Mouse (Mus musculus) testis, adult 2 months (tissue): ENCODE results near the gene Arhgef16. TPM values are rescaled to one million over a fixed set of nuclear protein-coding genes. Genes with fewer than 3 reads are reported as not detected.

Source experiments
- H3K27ac ChIP-seq: fragments of 200-500 bp; 2 replicates; pipeline ENCODE4 v1.5.1; 2012; ENCODE audit warnings: low read depth, low read length; ENCODE audit not compliant: control insufficient read depth, insufficient read depth
- H3K27me3 ChIP-seq: fragments of 200-500 bp; 2 replicates; pipeline ENCODE4 v1.6.1; 2012; ENCODE audit warnings: mild to moderate bottlenecking, low read length, moderate library complexity; ENCODE audit not compliant: control insufficient read depth, insufficient read depth
- H3K36me3 ChIP-seq: fragments of 200-500 bp; 2 replicates; pipeline ENCODE4 v1.6.1; 2012; ENCODE audit warnings: mild to moderate bottlenecking, low read length; ENCODE audit not compliant: control insufficient read depth, insufficient read depth
- H3K4me1 ChIP-seq: fragments of 200-500 bp; 2 replicates; pipeline ENCODE4 v1.6.1; 2012; ENCODE audit warnings: low read length; ENCODE audit not compliant: control insufficient read depth, insufficient read depth
- H3K4me3 ChIP-seq: fragments of 200-500 bp; 2 replicates; pipeline ENCODE4 v1.5.1; 2012; ENCODE audit warnings: low read depth, mild to moderate bottlenecking, low read length, moderate library complexity, mixed read lengths; ENCODE audit not compliant: control insufficient read depth
- CTCF ChIP-seq: fragments of 200-500 bp; IDR thresholded peaks from 2 replicates; pipeline ENCODE4 v1.5.1; 2012; ENCODE audit warnings: low read depth, mild to moderate bottlenecking, inconsistent platforms, low read length, moderate library complexity; ENCODE audit not compliant: control insufficient read depth, insufficient read depth, insufficient replicate concordance
- POLR2A ChIP-seq: fragments of 200-500 bp; IDR thresholded peaks from 2 replicates; pipeline ENCODE4 v1.6.1; 2012; ENCODE audit warnings: low read depth, mild to moderate bottlenecking, inconsistent platforms, low read length, moderate library complexity; ENCODE audit not compliant: control insufficient read depth
- polyA plus RNA-seq: library from polyadenylated mRNA; depleted of rRNA; stranded (reverse); fragments of >200 nt; gene quantifications from 2 replicates; pipeline ENCODE4 v1.2.3, GENCODE M21; 2012; rRNA removed

Gene Arhgef16
- polyA plus RNA-seq = 0.56 and 1.2 TPM in 2 replicates

DNA sequence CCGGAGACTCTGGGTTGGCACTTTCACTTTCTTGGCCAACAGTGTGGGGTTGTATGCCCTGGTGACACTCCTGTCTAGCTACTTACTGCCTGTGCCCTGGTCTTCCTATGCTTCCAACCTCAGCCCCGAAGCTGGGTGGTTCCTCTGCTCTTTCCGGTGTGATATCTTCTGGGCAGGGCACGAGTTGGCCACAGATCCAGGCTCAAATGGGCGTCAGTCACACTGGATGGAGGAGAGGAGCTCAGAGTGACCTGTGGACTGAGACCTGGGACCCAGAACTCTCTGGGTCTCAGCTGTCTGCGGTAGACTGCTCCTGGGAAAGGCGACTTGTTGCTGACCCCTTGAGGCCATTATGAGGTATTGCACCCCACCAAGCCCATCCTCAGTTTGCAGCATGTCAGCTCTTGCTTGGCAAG lies at the start of gene Arhgef16:
Gene Arhgef16, minus strand, starts transcription at position 211 of the 416 bp plus-strand sequence.
- Histone ChIP-seq H3K27ac (no peak within 1 kb of the TSS), H3K4me1 (peaks cover 11% of the 10 kb centered on the region), H3K4me3 (no peak within 1 kb of the TSS), H3K27me3 (peaks cover 2% of the 10 kb centered on the region; the same call in 1 of the 2 replicates), H3K36me3 (no peaks in the 10 kb centered on the region)
- TF ChIP-seq POLR2A (no peak), CTCF (peak; percentile 97)

DNA sequence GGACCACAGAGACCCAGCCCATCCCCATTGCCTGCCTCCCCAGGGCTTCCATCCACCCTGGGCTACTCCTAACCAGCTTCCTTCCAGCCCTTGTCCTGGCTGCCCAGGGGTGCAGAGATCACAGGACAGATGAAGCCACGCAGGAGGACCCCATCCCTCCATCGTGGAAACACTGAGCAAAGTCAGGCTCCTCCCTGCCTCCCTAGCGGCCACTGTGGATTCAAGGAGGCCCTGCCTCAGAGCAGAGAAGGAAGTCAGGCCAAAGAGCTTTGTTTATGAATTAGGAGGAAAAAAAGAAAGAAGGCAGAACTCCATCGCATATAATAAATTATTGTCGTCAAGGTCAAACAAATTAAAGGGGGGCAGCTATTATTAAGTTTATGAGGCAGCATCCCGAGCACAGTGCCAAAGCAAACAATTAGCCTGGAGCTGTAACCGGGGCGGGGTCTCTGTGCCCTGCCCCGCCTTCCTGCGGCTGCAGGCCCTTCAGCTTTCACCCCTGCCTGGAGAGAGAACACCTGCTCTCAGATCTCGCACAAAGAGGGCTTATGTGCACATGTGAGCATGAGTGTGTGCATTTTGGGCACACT lies 46.8 kb upstream of the Arhgef16 start:
- no peak for TF ChIP-seq CTCF
- TF ChIP-seq POLR2A = no peak
- no peak overlapping the region for H3K4me3 ChIP-seq
- H3K27me3 ChIP-seq = no peaks in the 10 kb centered on the region
- no peaks in the 10 kb centered on the region for H3K36me3 ChIP-seq
- no peak overlapping the region for H3K27ac ChIP-seq
- H3K4me1 ChIP-seq = no peaks in the 10 kb centered on the region

- Histone ChIP-seq H3K27ac (no peak overlapping the region), H3K4me3 (no peak overlapping the region), H3K4me1 (no peaks in the 10 kb centered on the region), H3K36me3 (no peaks in the 10 kb centered on the region), H3K27me3 (no peaks in the 10 kb centered on the region)
- TF ChIP-seq CTCF (no peak), POLR2A (no peak)
These were observed 45.5 kb upstream of the Arhgef16 start for GRCm38 (mm10) chr4:154346731-154347522.

DNA sequence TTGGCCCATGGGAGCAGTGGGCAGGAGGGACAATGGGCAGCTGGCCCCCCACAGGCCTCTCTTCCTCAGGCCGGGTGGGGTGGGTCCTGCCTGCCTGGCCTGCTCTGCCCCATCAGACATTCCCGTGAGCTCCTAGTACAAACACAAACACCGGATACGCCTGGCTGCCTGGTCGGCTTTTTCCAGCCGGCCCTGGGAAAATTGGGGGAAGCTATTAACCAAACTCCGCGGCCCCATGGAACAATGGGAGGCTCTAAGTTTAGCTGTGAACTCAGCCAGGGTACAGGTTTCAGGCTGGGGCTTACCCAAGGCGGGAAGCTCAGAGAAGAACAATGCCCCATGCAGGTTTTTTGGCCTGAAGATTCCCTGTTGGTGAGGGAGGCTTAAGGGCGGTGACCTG lies 35.2 kb upstream of the Arhgef16 start:
- Histone ChIP-seq H3K4me3 (no peak overlapping the region), H3K36me3 (no peaks in the 10 kb centered on the region), H3K4me1 (peaks cover 15% of the 10 kb centered on the region), H3K27me3 (no peaks in the 10 kb centered on the region), H3K27ac (no peak overlapping the region)
- TF ChIP-seq CTCF (no peak), POLR2A (no peak)

DNA sequence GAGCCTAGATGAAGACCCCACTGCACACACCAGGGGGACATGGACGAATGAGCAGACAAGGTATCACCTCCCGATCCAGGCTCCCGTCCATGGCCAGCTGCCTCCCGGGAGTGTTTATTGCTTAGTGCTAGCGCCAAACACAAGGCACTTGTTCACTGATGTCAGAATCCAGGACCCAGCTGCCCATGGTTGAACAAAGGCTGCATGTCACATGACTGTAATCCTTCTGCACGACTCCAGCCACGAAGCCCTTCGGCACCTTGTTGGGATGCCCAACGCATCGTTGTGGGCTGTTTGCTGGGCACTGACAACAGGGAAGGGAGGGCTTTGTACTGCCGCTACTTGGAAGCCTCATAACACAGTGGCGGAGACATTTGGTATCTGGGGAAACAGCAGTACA lies 34.3 kb upstream of the Arhgef16 start, which contains the start of gene B230104I21Rik:
Gene B230104I21Rik, plus strand, starts transcription at position 367 of the 400 bp plus-strand sequence.
- peak within 1 kb of the TSS; percentile 68 for H3K4me3 ChIP-seq
- no peaks in the 10 kb centered on the region for H3K27me3 ChIP-seq
- no peaks in the 10 kb centered on the region for H3K36me3 ChIP-seq
- peak within 1 kb of the TSS; percentile 49; the same call in 1 of the 2 replicates for H3K27ac ChIP-seq
- H3K4me1 ChIP-seq = peaks cover 15% of the 10 kb centered on the region
- no peak for TF ChIP-seq CTCF
- TF ChIP-seq POLR2A = no peak

DNA sequence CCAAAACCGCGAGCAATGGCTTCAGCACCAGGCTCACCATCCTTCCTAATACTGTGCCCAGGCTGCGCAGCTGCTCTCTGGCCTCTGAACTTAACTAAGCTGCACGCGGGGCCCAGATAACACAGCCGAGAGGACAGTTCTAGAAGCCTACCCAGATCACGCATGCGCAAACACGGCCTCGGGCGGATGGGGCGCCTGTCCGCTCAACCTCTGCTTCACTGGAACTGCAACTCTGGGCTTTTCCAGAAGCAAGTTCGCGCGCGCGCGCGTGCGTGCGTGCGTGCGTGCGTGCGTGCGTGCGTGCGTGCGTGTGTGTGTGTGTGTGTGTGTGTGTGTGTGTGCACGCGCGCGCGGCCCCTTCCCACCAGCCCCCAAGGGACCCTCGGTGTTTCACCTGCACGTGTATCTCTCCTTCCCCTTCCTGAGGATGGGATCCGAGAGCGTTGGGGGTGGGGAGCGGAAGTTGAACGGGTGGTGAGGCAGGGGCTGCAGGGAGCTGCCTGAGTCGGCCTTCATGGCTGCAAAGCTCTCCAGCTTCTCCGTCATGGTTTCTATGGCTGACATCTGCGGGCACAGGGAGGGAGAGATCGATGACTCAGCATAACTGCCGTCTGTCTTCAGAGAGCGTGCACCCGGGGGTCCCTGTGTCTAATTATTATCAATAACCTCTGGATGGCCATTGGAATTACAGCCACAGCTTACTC lies 33.4 kb upstream of the Arhgef16 start:
- Histone ChIP-seq H3K27me3 (no peaks in the 10 kb centered on the region), H3K4me1 (peaks cover 15% of the 10 kb centered on the region), H3K36me3 (no peaks in the 10 kb centered on the region), H3K4me3 (peak overlapping the region; percentile 68), H3K27ac (peak overlapping the region; percentile 49; the same call in 1 of the 2 replicates)
- TF ChIP-seq CTCF = no peak
- peak; percentile 18; the same call in 1 of the 2 replicates for TF ChIP-seq POLR2A

DNA sequence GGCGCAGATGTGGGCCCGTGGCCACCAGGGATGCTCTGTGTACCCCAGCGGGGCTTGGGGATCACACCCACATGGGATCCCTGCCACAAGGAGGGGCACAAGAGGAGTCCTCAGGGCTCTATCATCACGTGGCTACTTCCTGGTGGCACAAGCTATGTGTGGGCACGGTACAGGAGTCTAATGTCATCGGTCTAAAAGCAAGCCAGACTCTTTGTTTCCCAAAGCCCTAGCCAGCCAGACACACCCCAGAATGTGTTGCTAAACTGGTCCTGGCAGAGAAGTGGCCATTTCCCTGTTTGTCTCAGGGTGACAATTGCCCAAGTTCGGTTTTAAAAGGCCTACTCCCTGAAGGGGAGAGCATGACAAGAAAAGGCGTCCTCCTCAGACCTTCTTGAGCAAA lies 31.8 kb upstream of the Arhgef16 start:
- TF ChIP-seq CTCF = no peak
- TF ChIP-seq POLR2A = no peak
- Histone ChIP-seq H3K4me3 (no peak overlapping the region), H3K27ac (no peak overlapping the region), H3K36me3 (no peaks in the 10 kb centered on the region), H3K27me3 (no peaks in the 10 kb centered on the region), H3K4me1 (peaks cover 19% of the 10 kb centered on the region)

DNA sequence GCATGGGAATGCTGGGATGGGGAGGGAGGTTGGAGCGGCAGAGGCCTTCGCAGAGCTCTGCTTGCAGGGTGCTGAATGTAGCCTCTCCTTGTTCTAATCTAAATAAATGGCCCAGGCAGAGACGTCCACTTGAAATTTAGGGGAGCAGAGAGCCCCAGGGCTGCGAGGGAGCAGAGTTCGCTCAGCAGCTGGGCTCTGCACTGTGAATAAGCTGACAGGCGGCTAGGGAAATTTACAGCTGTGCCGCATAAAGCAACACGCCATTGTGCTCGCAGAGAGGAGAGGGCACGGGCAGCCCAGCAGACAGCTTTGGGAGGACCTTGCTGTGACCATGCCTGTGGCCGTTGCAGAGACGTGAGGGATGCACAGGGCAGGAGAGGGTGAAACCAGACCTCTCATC lies 29.8 kb upstream of the Arhgef16 start:
- Histone ChIP-seq H3K27me3 (no peaks in the 10 kb centered on the region), H3K36me3 (no peaks in the 10 kb centered on the region), H3K27ac (no peak overlapping the region), H3K4me1 (peaks cover 21% of the 10 kb centered on the region), H3K4me3 (no peak overlapping the region)
- TF ChIP-seq POLR2A (no peak), CTCF (no peak)
